Mouse (Mus musculus): ENCODE data around the gene Ext2. TPM values are rescaled to one million over a fixed set of nuclear protein-coding genes. Genes with fewer than 3 reads are reported as not detected.

The Ext2 gene
- polyA plus RNA-seq, 1 experiment from 2014 or later, result 126 TPM

GRCm38 (mm10) chr2:93809931-93810330, 12.4 kb downstream of the Ext2 start:
- Histone ChIP-seq H3K27ac (ENCODE audit: low read length) (no peak overlapping the region), H3K9me3 (ENCODE audit: low read length) (no peaks in the 10 kb centered on the region), H3K36me3 (ENCODE audit: insufficient read depth, low read length) (peaks cover 35% of the 10 kb centered on the region), H3K4me2 (replicated peaks; ENCODE audit: low read depth, low read length) (no peak overlapping the region), H3K27me3 (ENCODE audit: insufficient read depth, low read length) (no peaks in the 10 kb centered on the region), H3K9ac (replicated peaks; ENCODE audit: low read length) (no peak overlapping the region), H3K4me3 (ENCODE audit: low read length) (no peak overlapping the region), H3K4me1 (ENCODE audit: insufficient read depth, low read length) (no peaks in the 10 kb centered on the region)
- WGBS, result 12% methylated on average over 2 of the region's 2 CpGs
- ATAC-seq (ENCODE audit: low FRiP score, low TSS enrichment), result no peak

DNA sequence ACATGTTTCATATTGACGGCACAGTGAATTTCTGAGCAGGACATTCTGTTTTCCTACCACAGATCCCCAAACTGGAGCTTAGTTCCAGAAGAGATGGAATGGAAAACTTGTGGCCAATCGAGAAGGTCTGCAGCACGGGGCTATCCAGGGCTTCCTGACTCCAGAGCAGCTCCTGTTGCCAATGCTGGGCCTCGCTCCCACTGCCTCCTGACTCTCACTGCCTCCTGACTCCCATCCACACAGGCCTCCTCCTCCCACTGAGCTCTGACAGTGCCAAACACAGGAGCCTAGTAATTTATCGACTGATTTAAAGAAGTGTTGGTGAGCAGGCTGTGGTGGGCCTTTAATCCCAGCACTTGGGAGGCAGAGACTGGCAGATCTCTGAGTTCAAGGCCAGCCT, 14.3 kb downstream of the Ext2 start:
- Histone ChIP-seq H3K4me3 (ENCODE audit: low read length) (no peak overlapping the region), H3K27ac (ENCODE audit: low read length) (no peak overlapping the region), H3K4me2 (replicated peaks; ENCODE audit: low read depth, low read length) (no peak overlapping the region), H3K4me1 (ENCODE audit: insufficient read depth, low read length) (no peaks in the 10 kb centered on the region), H3K9me3 (ENCODE audit: low read length) (no peaks in the 10 kb centered on the region), H3K27me3 (ENCODE audit: insufficient read depth, low read length) (no peaks in the 10 kb centered on the region), H3K9ac (replicated peaks; ENCODE audit: low read length) (no peak overlapping the region), H3K36me3 (ENCODE audit: insufficient read depth, low read length) (peaks cover 28% of the 10 kb centered on the region)
- 84% methylated on average over 5 of the region's 5 CpGs for WGBS
- no peak for ATAC-seq (ENCODE audit: low FRiP score, low TSS enrichment)

DNA sequence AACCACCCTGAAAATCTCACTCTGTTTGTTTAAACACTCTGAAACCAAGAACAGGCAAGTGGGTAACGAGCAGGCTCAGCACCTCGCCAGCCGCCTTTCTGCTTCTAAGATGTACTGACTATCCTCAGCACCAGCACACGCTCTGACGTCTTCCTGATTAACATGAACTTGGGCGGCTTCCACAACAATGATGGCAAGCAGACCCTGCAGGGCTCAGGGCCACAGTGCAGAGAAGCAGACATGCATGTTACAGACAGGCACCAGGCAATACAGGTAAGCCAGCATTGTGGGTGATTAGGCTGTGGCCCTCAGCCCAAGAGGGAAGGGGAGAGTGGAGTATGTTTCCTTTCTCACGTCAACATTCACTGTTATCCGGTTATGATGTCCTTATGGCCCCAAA, 14.9 kb downstream of the Ext2 start:
- H3K4me2 ChIP-seq (replicated peaks; ENCODE audit: low read depth, low read length), result no peak overlapping the region
- no peaks in the 10 kb centered on the region for H3K27me3 ChIP-seq (ENCODE audit: insufficient read depth, low read length)
- ATAC-seq (ENCODE audit: low FRiP score, low TSS enrichment), result no peak
- no peak overlapping the region for H3K4me3 ChIP-seq (ENCODE audit: low read length)
- H3K27ac ChIP-seq (ENCODE audit: low read length), result no peak overlapping the region
- H3K36me3 ChIP-seq (ENCODE audit: insufficient read depth, low read length), result peaks cover 24% of the 10 kb centered on the region
- H3K9me3 ChIP-seq (ENCODE audit: low read length), result no peaks in the 10 kb centered on the region
- no peaks in the 10 kb centered on the region for H3K4me1 ChIP-seq (ENCODE audit: insufficient read depth, low read length)
- H3K9ac ChIP-seq (replicated peaks; ENCODE audit: low read length), result no peak overlapping the region
- 80% methylated on average over 8 of the region's 8 CpGs for WGBS

DNA sequence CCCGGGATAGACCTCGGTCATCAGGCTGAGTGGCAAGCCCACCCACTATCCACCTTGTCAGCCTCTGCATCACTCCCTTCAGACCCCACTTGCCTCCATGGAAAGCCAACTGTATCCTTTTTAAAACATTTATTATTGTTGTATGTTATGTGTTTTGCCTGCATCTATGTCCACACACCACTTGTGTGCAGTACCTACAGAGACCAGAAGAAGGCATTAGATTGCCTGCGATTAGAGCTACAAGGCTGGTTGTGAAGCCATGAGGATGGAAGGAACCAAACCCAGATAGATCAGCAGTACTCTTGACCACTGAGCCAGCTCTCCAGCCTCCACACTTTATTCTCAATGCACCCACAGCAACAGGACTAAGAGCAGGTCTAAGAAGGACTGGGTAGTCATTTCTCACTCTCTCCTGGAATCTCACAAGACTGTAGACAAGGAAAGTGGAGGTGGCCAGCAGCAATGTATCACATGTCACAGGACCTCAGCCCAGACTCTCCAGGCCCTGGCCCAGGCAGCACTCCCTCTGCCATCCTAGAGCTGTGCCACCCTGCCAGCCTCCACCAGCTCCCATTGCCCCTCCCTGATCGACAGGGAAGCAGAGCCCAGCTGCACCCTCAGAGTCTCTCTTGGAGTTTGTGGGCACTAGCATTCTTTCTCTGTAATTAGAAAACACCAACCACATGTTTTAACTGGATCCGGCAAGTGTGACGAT, 15.7 kb downstream of the Ext2 start:
- Histone ChIP-seq H3K9me3 (ENCODE audit: low read length) (no peaks in the 10 kb centered on the region), H3K27ac (ENCODE audit: low read length) (no peak overlapping the region), H3K9ac (replicated peaks; ENCODE audit: low read length) (no peak overlapping the region), H3K4me3 (ENCODE audit: low read length) (no peak overlapping the region), H3K27me3 (ENCODE audit: insufficient read depth, low read length) (no peaks in the 10 kb centered on the region), H3K36me3 (ENCODE audit: insufficient read depth, low read length) (peaks cover 23% of the 10 kb centered on the region), H3K4me2 (replicated peaks; ENCODE audit: low read depth, low read length) (no peak overlapping the region), H3K4me1 (ENCODE audit: insufficient read depth, low read length) (no peaks in the 10 kb centered on the region)
- no peak for ATAC-seq (ENCODE audit: low FRiP score, low TSS enrichment)
- whole genome bisulfite sequencing, result 90% methylated on average over 6 of the region's 6 CpGs

DNA sequence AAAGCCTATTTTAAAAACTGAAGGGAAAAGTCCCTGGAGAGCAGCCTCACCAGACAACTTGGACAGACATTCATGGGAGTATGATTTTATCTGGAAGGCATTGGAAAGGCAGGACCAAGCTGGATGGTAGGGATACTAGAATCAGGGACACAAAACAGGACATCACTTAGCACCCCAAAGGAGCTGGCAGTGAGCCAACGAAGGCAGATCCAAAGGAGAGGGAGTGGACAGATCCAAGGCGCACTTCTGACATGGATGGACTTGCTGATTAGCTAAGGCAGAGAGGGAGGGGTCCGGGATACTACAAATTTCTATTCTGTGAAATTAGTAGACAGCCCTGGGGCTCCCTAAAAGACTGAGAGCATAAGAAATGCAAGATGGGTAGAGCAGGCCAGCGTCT, 16.8 kb downstream of the Ext2 start:
- Histone ChIP-seq H3K4me2 (replicated peaks; ENCODE audit: low read depth, low read length) (no peak overlapping the region), H3K4me1 (ENCODE audit: insufficient read depth, low read length) (no peaks in the 10 kb centered on the region), H3K9me3 (ENCODE audit: low read length) (no peaks in the 10 kb centered on the region), H3K9ac (replicated peaks; ENCODE audit: low read length) (no peak overlapping the region), H3K27me3 (ENCODE audit: insufficient read depth, low read length) (no peaks in the 10 kb centered on the region), H3K4me3 (ENCODE audit: low read length) (no peak overlapping the region), H3K27ac (ENCODE audit: low read length) (no peak overlapping the region), H3K36me3 (ENCODE audit: insufficient read depth, low read length) (peaks cover 22% of the 10 kb centered on the region)
- 84% methylated on average over 4 of the region's 4 CpGs for WGBS
- ATAC-seq (ENCODE audit: low FRiP score, low TSS enrichment), result no peak

DNA sequence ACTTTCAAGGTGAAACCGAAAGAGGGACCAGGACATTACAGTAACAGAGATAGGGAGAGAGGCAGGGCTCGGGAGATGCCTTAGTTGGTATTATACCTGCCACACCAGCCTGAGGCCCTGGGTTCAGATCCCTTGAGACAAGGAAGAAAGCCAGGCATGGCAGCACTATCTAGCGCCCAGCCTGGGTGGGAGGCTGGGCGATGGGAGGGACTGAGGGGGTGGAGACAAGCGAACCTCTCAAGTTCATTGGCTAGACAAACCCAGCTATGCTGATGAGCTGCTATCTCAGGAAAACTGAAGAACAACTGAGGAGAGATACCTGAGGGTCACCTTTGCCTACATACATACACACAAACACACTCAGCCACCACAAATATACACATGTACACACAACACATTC, 17.3 kb downstream of the Ext2 start:
- Histone ChIP-seq H3K27ac (ENCODE audit: low read length) (no peak overlapping the region), H3K36me3 (ENCODE audit: insufficient read depth, low read length) (peaks cover 22% of the 10 kb centered on the region), H3K9ac (replicated peaks; ENCODE audit: low read length) (no peak overlapping the region), H3K9me3 (ENCODE audit: low read length) (no peaks in the 10 kb centered on the region), H3K27me3 (ENCODE audit: insufficient read depth, low read length) (no peaks in the 10 kb centered on the region), H3K4me3 (ENCODE audit: low read length) (no peak overlapping the region), H3K4me2 (replicated peaks; ENCODE audit: low read depth, low read length) (no peak overlapping the region), H3K4me1 (ENCODE audit: insufficient read depth, low read length) (no peaks in the 10 kb centered on the region)
- 82% methylated on average over 5 of the region's 5 CpGs for WGBS
- no peak for ATAC-seq (ENCODE audit: low FRiP score, low TSS enrichment)

- Histone ChIP-seq H3K4me2 (replicated peaks; ENCODE audit: low read depth, low read length) (no peak overlapping the region), H3K4me3 (ENCODE audit: low read length) (no peak overlapping the region), H3K9ac (replicated peaks; ENCODE audit: low read length) (no peak overlapping the region), H3K36me3 (ENCODE audit: insufficient read depth, low read length) (peaks cover 23% of the 10 kb centered on the region), H3K4me1 (ENCODE audit: insufficient read depth, low read length) (no peaks in the 10 kb centered on the region), H3K27ac (ENCODE audit: low read length) (no peak overlapping the region), H3K27me3 (ENCODE audit: insufficient read depth, low read length) (no peaks in the 10 kb centered on the region), H3K9me3 (ENCODE audit: low read length) (no peaks in the 10 kb centered on the region)
- WGBS, result 89% methylated on average over 2 of the region's 2 CpGs
- no peak for ATAC-seq (ENCODE audit: low FRiP score, low TSS enrichment)
Observed at GRCm38 (mm10) chr2:93802947-93803346, 19.4 kb downstream of the Ext2 start.

GRCm38 (mm10) chr2:93801097-93801496, 21.3 kb downstream of the Ext2 start:
- Histone ChIP-seq H3K4me3 (ENCODE audit: low read length) (no peak overlapping the region), H3K27me3 (ENCODE audit: insufficient read depth, low read length) (no peaks in the 10 kb centered on the region), H3K9ac (replicated peaks; ENCODE audit: low read length) (no peak overlapping the region), H3K4me2 (replicated peaks; ENCODE audit: low read depth, low read length) (no peak overlapping the region), H3K27ac (ENCODE audit: low read length) (no peak overlapping the region), H3K36me3 (ENCODE audit: insufficient read depth, low read length) (peaks cover 33% of the 10 kb centered on the region), H3K9me3 (ENCODE audit: low read length) (no peaks in the 10 kb centered on the region), H3K4me1 (ENCODE audit: insufficient read depth, low read length) (no peaks in the 10 kb centered on the region)
- 77% methylated on average over 7 of the region's 7 CpGs for WGBS
- ATAC-seq (ENCODE audit: low FRiP score, low TSS enrichment), result no peak

DNA sequence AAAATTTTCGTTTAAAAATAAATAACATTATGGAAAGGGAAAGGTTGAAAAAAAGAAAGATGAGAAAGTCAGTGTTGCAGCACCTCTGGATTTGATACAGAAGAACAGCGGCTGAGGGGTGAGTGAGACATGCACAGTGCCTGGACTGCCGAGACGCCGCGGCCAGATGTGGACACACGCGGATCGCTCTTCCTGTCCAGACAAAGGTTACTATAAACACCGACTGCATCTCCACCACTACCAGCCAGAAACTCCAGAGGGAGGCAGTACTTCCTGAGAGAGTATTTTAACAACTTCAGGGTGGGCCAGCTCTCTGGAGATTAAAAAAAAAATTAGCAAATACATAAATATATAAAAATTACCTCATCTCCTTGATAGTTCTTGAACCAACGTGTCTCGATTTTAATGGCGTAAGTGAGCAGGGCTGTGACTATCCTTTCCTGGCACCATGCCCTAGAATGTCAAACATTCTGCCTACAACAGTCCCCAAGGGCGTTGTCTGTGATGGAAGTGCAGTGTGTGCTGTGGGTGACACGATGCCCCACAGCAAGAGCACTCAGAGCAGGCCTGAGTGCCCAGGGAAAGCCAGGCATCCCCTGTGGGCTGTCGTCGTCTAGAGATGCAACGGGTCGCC, 25.1 kb downstream of the Ext2 start:
- no peak overlapping the region for H3K9ac ChIP-seq (replicated peaks; ENCODE audit: low read length)
- H3K4me2 ChIP-seq (replicated peaks; ENCODE audit: low read depth, low read length), result no peak overlapping the region
- H3K27ac ChIP-seq (ENCODE audit: low read length), result no peak overlapping the region
- no peaks in the 10 kb centered on the region for H3K9me3 ChIP-seq (ENCODE audit: low read length)
- peaks cover 2% of the 10 kb centered on the region; the same call in 1 of the 2 replicates for H3K4me1 ChIP-seq (ENCODE audit: insufficient read depth, low read length)
- no peak for ATAC-seq (ENCODE audit: low FRiP score, low TSS enrichment)
- H3K4me3 ChIP-seq (ENCODE audit: low read length), result no peak overlapping the region
- WGBS, result 76% methylated on average over 19 of the region's 19 CpGs
- peaks cover 44% of the 10 kb centered on the region for H3K36me3 ChIP-seq (ENCODE audit: insufficient read depth, low read length)
- no peaks in the 10 kb centered on the region for H3K27me3 ChIP-seq (ENCODE audit: insufficient read depth, low read length)

DNA sequence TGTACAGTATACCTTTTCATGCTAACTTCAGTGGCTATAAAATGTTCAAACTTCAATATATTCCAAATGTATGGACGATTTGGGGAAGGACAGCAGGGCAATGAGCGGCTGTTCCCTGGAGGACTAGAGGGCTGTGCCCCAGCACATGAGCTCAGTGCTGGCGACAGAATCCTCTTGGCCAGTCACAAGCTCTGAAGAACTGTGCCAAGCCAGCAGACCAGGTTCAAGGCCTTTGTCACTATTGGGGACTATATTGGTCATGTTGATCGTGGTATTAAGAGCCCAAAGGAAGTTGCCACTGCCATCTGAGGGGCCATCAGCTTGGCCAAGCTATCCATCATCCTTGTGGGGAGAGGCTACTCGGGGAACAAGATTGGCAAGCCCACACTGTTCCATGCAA, 28.0 kb downstream of the Ext2 start:
- Histone ChIP-seq H3K36me3 (ENCODE audit: insufficient read depth, low read length) (peaks cover 43% of the 10 kb centered on the region), H3K27ac (ENCODE audit: low read length) (no peak overlapping the region), H3K4me1 (ENCODE audit: insufficient read depth, low read length) (peaks cover 12% of the 10 kb centered on the region), H3K9ac (replicated peaks; ENCODE audit: low read length) (no peak overlapping the region), H3K4me3 (ENCODE audit: low read length) (no peak overlapping the region), H3K9me3 (ENCODE audit: low read length) (no peaks in the 10 kb centered on the region), H3K27me3 (ENCODE audit: insufficient read depth, low read length) (no peaks in the 10 kb centered on the region), H3K4me2 (replicated peaks; ENCODE audit: low read depth, low read length) (no peak overlapping the region)
- ATAC-seq (ENCODE audit: low FRiP score, low TSS enrichment), result no peak
- WGBS, result 89% methylated on average over 5 of the region's 5 CpGs
